Mouse (Mus musculus) stomach, embryonic 16.5 days (tissue): ENCODE data around the gene Sh3pxd2a. TPM values are rescaled to one million over a fixed set of nuclear protein-coding genes. Genes with fewer than 3 reads are reported as not detected.

Experiments used
- ATAC-seq: fragments of 200-750 bp; cut with Nextera tagmentation; 2 replicates; pipeline ENCODE4 v1.8.0; 2017; ENCODE audit warnings: moderate number of reproducible peaks, moderate TSS enrichment; ENCODE audit not compliant: insufficient read depth, low FRiP score
- H3K27ac ChIP-seq: fragments of 300-500 bp; sonication (generic); 2 replicates; pipeline ENCODE4 v1.5.1; 2014; ENCODE audit warnings: low read length
- H3K27me3 ChIP-seq: fragments of 300-500 bp; sonication (generic); 2 replicates; pipeline ENCODE4 v1.6.1; 2014; ENCODE audit warnings: low read length, control low read depth, mixed read lengths; ENCODE audit not compliant: control insufficient read depth, insufficient read depth
- H3K36me3 ChIP-seq: fragments of 300-500 bp; sonication (generic); 2 replicates; pipeline ENCODE4 v1.6.1; 2014; ENCODE audit warnings: low read length; ENCODE audit not compliant: control insufficient read depth, insufficient read depth
- H3K4me1 ChIP-seq: fragments of 300-500 bp; sonication (generic); 2 replicates; pipeline ENCODE4 v1.6.1; 2014; ENCODE audit warnings: low read length, control low read depth, mixed read lengths; ENCODE audit not compliant: control insufficient read depth, insufficient read depth
- H3K4me2 ChIP-seq: fragments of 300-500 bp; sonication (generic); 2 replicates; pipeline ENCODE4 v1.6.1; 2014; ENCODE audit warnings: low read depth, low read length, mixed read lengths
- H3K4me3 ChIP-seq: fragments of 300-500 bp; sonication (generic); replicated peaks from 2 replicates; pipeline ENCODE4 v1.5.1; 2014; ENCODE audit warnings: mild to moderate bottlenecking, low read length
- H3K9ac ChIP-seq: fragments of 300-500 bp; sonication (generic); 2 replicates; pipeline ENCODE4 v1.6.1; 2014; ENCODE audit warnings: low read length
- H3K9me3 ChIP-seq: fragments of 300-500 bp; sonication (generic); replicated peaks from 2 replicates; pipeline ENCODE4 v1.6.1; 2016; ENCODE audit warnings: low read length, control low read depth; ENCODE audit not compliant: control insufficient read depth
- WGBS: fragments of 180-500 bp; shearing (Covaris S2); extraction: QIAGEN DNeasy Blood & Tissue Kit; methylation state at CpG from one replicate; pipeline ENCODE4 v1.1.7; 2014; 5-methylcytosine and 5-hydroxymethylcytosine counted together
- polyA plus RNA-seq: library from polyadenylated mRNA; unstranded; fragments of >200 nt; fragmentation: Nextera tagmentation; extraction: Ambion mirVana; gene quantifications from 2 replicates; pipeline ENCODE4 v1.2.1, GENCODE M21; 2015

Sh3pxd2a gene
- polyA plus RNA-seq, 1 experiment from 2014 or later = 6.6 TPM

DNA sequence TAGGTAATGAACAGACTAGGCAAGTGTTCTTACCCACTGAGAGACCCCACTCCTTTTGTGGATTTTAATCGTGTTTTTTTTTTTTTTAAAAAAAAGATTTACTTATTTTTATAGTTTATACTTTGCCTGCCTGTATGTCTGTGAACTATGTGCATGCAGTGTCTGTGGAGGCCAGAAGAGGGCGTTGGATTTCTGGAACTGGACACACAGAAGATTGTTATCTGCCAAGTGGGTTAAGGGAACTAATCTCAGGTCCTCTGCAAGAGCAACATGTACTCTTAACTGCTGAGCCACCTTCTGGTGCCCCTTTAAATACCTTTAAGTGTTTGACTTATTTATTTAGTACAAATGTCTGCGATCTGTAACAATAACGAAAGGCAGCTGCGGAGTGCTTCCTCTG, 92.2 kb downstream of the Sh3pxd2a start:
- WGBS = 47% methylated on average over 5 of the region's 5 CpGs
- no peak overlapping the region for H3K4me2 ChIP-seq
- H3K27me3 ChIP-seq = no peaks in the 10 kb centered on the region
- no peaks in the 10 kb centered on the region for H3K4me1 ChIP-seq
- H3K9ac ChIP-seq = no peak overlapping the region
- H3K36me3 ChIP-seq = no peaks in the 10 kb centered on the region
- H3K9me3 ChIP-seq = no peaks in the 10 kb centered on the region
- no peak for ATAC-seq
- no peak overlapping the region for H3K4me3 ChIP-seq
- no peak overlapping the region for H3K27ac ChIP-seq

DNA sequence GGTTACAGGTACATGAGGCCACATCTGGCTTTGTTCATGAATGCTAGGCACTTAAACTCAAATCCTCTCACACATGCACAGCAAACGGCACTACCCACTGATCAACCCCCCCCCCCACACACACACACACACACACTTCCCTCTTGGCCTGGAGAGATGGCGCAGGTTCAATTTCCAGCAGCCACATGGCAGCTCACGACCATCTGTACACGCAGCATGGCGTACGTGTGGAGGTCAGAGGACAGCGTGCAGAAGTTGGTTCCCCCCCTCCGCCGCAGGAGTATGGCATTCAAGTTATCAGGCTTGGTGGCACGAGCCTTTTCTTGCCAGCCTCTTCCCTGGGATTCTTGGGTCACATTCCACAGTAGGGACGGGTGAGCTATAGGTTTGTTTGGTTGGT, 92.7 kb downstream of the Sh3pxd2a start:
- 91% methylated on average over 11 of the region's 11 CpGs for WGBS
- Histone ChIP-seq H3K4me1 (no peaks in the 10 kb centered on the region), H3K4me2 (no peak overlapping the region), H3K27me3 (no peaks in the 10 kb centered on the region), H3K9ac (no peak overlapping the region), H3K4me3 (no peak overlapping the region), H3K36me3 (no peaks in the 10 kb centered on the region), H3K27ac (no peak overlapping the region), H3K9me3 (no peaks in the 10 kb centered on the region)
- ATAC-seq = no peak

DNA sequence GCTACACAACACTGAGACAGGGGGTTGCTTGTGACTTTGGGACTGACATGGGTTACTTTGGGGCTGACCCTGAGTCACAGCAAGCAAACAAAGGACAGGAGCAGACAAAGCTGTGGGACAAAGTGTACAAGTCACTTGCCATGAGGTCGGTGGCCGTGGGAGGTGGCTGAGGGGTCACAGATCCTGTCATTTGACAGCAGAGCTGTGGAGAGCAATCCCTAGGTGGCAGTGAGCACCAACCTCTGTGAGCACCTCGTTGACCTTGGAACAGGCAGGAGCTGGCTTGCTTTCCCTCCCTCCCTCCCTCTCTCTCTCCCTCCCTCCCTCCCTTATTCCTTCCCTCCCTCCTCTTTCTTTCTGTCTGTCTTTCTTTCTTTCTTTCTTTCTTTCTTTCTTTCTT, 95.2 kb downstream of the Sh3pxd2a start:
- no peak overlapping the region for H3K4me2 ChIP-seq
- H3K4me3 ChIP-seq = no peak overlapping the region
- H3K36me3 ChIP-seq = no peaks in the 10 kb centered on the region
- no peak overlapping the region for H3K27ac ChIP-seq
- 58% methylated on average over 3 of the region's 3 CpGs for WGBS
- H3K9me3 ChIP-seq = no peaks in the 10 kb centered on the region
- ATAC-seq = no peak
- no peak overlapping the region for H3K9ac ChIP-seq
- H3K27me3 ChIP-seq = no peaks in the 10 kb centered on the region
- no peaks in the 10 kb centered on the region for H3K4me1 ChIP-seq

DNA sequence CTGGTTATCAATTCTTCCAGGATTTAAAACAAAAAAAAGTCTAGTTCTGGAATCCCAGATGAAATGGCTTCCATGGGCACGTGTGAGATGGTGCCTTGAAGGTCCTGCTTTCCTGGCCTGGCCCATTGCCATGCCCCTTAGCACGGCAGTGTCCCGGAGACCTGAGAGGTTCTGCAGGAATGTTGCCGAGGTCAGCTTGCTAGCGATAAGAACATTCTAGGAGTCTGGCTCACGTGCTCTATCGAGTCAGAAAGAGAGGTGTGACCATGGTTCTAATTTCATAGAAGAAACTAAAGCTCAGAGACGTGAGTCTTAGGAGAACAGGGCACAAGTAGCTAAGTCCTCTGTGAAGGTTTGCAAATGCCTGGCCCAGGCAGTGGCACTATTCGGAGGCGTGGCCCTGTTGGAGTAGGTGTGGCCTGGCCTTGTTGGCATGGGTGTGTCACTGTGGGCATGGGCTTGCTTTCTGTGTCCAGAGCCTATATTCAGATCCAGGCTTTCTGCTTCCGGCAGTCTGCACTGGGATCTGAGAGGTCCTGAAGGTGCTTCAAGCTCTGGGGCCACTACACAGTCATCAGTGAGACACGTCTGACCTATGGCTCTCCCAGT, 96.8 kb downstream of the Sh3pxd2a start:
- no peak overlapping the region for H3K9ac ChIP-seq
- peak; percentile 60; the same call in 1 of the 2 replicates for ATAC-seq
- H3K9me3 ChIP-seq = no peaks in the 10 kb centered on the region
- H3K36me3 ChIP-seq = no peaks in the 10 kb centered on the region
- no peaks in the 10 kb centered on the region for H3K4me1 ChIP-seq
- no peak overlapping the region for H3K27ac ChIP-seq
- H3K27me3 ChIP-seq = no peaks in the 10 kb centered on the region
- WGBS = 77% methylated on average over 12 of the region's 12 CpGs
- no peak overlapping the region for H3K4me2 ChIP-seq
- no peak overlapping the region for H3K4me3 ChIP-seq

DNA sequence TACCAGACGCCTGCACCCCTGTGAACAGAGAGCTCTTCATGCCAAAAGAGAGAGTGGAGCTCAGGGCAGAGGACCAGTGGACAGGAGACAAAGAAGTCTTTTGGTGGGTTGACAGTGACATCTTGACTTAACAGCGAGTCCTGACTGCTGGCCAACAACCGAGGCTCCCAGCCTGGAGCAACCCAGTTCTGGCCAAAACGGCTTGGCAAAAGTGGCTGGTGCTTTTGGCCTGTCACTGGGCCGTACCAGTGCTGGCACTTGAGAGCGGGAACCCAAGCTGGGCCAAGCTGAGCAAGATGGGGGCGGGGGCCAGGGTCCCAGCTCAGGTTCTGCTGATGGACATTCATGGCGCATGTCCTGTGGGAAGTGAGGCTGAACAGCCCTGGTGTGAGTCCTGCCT, 97.6 kb downstream of the Sh3pxd2a start:
- H3K9ac ChIP-seq = no peak overlapping the region
- no peak overlapping the region for H3K4me3 ChIP-seq
- H3K36me3 ChIP-seq = no peaks in the 10 kb centered on the region
- 87% methylated on average over 8 of the region's 8 CpGs for WGBS
- H3K27me3 ChIP-seq = no peaks in the 10 kb centered on the region
- no peak overlapping the region for H3K27ac ChIP-seq
- H3K4me2 ChIP-seq = no peak overlapping the region
- H3K4me1 ChIP-seq = no peaks in the 10 kb centered on the region
- ATAC-seq = no peak
- H3K9me3 ChIP-seq = no peaks in the 10 kb centered on the region

DNA sequence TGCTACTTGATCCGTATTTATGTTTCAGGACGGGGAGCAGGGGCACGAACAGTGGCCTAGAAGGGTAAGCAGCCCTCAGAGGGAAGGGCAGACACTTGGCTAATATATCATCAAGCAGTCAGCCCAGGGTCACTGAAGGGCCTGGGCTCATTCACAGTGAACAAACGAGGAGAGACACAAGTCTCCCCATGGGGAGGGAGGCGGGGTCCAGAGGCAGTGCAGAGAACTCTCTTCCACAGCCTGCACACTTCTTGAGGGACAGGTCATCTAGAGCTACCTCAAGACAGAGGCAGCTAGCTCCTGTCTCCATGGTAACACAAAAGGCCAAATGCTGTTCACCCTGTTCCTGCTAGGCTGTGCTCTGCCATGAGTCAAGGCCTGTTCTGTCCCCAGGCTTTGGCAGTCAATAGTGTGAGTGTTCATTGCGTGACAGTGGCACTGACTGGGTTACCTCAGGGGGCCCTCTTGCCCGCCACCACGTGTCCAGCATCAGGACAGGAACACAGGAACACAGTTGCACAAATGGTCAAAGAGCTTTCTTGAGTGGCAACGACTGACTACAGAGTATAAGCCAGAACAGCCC, 101.0 kb downstream of the Sh3pxd2a start:
- 56% methylated on average over 9 of the region's 9 CpGs for WGBS

DNA sequence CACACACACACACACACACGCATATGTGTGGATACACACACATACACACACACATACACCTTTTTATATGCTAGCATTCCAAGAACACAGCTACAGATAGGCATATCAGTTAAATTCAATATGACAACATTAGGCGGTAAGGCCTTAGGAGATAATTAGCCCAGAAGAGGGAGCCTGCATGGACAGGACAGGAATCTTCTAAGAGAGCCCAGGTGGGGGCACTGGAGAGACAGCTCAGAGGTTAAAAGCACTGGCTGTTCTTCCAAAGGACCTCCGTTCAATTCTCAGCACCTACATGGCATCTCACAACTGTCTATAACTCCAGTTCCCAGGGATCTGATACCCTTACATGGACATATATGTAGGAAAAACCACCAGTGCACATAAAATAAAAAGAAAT, 103.3 kb downstream of the Sh3pxd2a start:
- no peaks in the 10 kb centered on the region for H3K27me3 ChIP-seq
- H3K4me1 ChIP-seq = peaks cover 2% of the 10 kb centered on the region; the same call in 1 of the 2 replicates
- no peaks in the 10 kb centered on the region for H3K36me3 ChIP-seq
- 86% methylated on average over 3 of the region's 3 CpGs for WGBS
- no peak overlapping the region for H3K4me2 ChIP-seq
- no peak overlapping the region for H3K9ac ChIP-seq
- no peak for ATAC-seq
- no peaks in the 10 kb centered on the region for H3K9me3 ChIP-seq
- no peak overlapping the region for H3K27ac ChIP-seq
- no peak overlapping the region for H3K4me3 ChIP-seq

More for the DNA sequence above, 101.0 kb downstream of the Sh3pxd2a start:
- Histone ChIP-seq H3K9me3 (no peaks in the 10 kb centered on the region), H3K27me3 (no peaks in the 10 kb centered on the region), H3K27ac (no peak overlapping the region), H3K36me3 (no peaks in the 10 kb centered on the region), H3K4me3 (no peak overlapping the region), H3K4me1 (peaks cover 2% of the 10 kb centered on the region; the same call in 1 of the 2 replicates), H3K4me2 (no peak overlapping the region), H3K9ac (no peak overlapping the region)
- ATAC-seq = no peak

DNA sequence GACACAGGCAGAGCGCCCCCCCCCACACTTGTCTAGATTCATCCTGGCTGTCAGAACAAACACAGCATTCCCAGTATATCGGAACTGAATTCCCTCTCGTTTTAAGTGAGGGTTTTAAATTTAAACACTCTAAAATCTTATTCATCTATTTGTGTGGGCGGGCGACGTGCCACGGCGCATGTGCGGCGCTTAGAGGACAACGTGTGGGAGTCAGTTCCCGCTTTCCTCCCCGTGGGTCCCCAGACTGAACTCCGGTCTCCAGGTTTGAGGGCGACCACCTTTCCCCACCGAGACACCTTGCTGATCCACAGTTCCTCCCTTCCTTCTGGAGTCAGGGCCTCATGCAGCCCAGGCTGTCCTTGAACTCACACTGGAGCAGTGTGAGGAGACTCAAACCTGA, 104.2 kb downstream of the Sh3pxd2a start:
- Histone ChIP-seq H3K9ac (no peak overlapping the region), H3K4me1 (peaks cover 2% of the 10 kb centered on the region; the same call in 1 of the 2 replicates), H3K4me2 (peak overlapping the region; percentile 3; the same call in 1 of the 2 replicates), H3K27ac (no peak overlapping the region), H3K4me3 (no peak overlapping the region), H3K36me3 (no peaks in the 10 kb centered on the region), H3K27me3 (no peaks in the 10 kb centered on the region), H3K9me3 (no peaks in the 10 kb centered on the region)
- WGBS = 83% methylated on average over 16 of the region's 16 CpGs
- ATAC-seq = no peak

DNA sequence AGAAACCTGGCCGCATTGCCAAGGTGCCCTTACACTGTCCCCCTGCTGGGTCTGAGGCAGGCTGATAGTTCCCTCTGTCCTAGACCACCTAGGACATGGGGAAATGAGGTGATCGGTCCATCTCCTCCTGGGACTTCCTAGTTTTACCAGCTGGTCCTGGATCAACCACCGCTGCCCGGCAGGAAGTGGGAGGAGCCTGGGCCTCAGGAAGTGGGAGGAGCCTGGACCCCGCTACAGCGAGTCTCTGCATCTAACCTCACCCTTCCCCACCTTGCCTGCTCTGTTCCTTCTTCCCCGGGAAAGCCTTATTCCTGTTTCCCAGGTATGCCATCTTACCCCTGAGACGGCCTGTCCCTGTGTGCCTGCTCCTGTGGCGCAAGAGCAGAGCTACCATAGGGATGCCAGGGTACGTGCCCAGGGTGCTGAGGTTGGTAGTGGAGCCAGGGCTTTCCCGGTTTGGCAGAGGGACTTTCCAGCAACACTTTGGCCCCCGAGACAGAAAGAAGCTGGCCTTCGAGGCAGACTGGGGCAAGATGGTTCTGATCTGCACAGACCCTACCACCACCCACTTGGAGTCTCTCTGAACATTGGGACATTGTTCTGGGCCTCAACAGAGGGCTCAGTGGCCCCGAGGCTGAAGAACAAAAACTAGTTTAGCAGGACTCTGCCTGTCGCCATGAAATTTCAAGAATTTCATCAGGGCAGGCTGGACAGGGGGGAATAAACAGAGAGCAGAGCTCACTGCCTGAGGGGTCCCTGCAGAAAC, 104.9 kb downstream of the Sh3pxd2a start:
- Histone ChIP-seq H3K4me2 (peak overlapping the region; percentile 3; the same call in 1 of the 2 replicates), H3K36me3 (no peaks in the 10 kb centered on the region), H3K27ac (no peak overlapping the region), H3K4me3 (no peak overlapping the region; the same call in 1 of the 2 replicates), H3K4me1 (peaks cover 2% of the 10 kb centered on the region; the same call in 1 of the 2 replicates), H3K9ac (peak overlapping the region; percentile 14), H3K27me3 (no peaks in the 10 kb centered on the region), H3K9me3 (no peaks in the 10 kb centered on the region)
- 52% methylated on average over 15 of the region's 15 CpGs for WGBS
- ATAC-seq = no peak
